Mouse (Mus musculus) neural tube, embryonic 12.5 days (tissue): Measurements from ENCODE around the gene Aldh16a1. TPM values are rescaled to one million over a fixed set of nuclear protein-coding genes. Genes with fewer than 3 reads are reported as not detected.
A peak's percentile ranks its signal among the peaks of the same experiment; 100 is the strongest.
"Not testable (repeated sequence)": the region's sequence is repeated elsewhere in the genome, so short reads cannot be mapped to it uniquely, and the experiment has no call there.

Source experiments
- ATAC-seq: fragments of 200-750 bp; cut with Nextera tagmentation; 2 replicates; pipeline ENCODE4 v1.8.0; 2017; ENCODE audit warnings: low read depth, mild to moderate bottlenecking, moderate TSS enrichment, moderate library complexity; ENCODE audit not compliant: low FRiP score
- H3K27ac ChIP-seq: fragments of 300-500 bp; sonication (generic); 2 replicates; pipeline ENCODE4 v1.5.1; 2016
- H3K27me3 ChIP-seq: fragments of 300-500 bp; sonication (generic); replicated peaks from 2 replicates; pipeline ENCODE4 v1.6.1; 2016; ENCODE audit warnings: mild to moderate bottlenecking
- H3K36me3 ChIP-seq: fragments of 300-500 bp; sonication (generic); 2 replicates; pipeline ENCODE4 v1.6.1; 2016; ENCODE audit warnings: mild to moderate bottlenecking
- H3K4me1 ChIP-seq: fragments of 300-500 bp; sonication (generic); 2 replicates; pipeline ENCODE4 v1.6.1; 2016
- H3K4me2 ChIP-seq: fragments of 300-500 bp; sonication (generic); replicated peaks from 2 replicates; pipeline ENCODE4 v1.6.1; 2016; ENCODE audit warnings: mild to moderate bottlenecking
- H3K4me3 ChIP-seq: fragments of 300-500 bp; sonication (generic); 2 replicates; pipeline ENCODE4 v1.5.1; 2016
- H3K9ac ChIP-seq: fragments of 300-500 bp; sonication (generic); 2 replicates; pipeline ENCODE4 v1.6.1; 2016; ENCODE audit warnings: mild to moderate bottlenecking
- H3K9me3 ChIP-seq: fragments of 300-500 bp; sonication (generic); 2 replicates; pipeline ENCODE4 v1.6.1; 2016; ENCODE audit warnings: mild to moderate bottlenecking
- WGBS: fragments of 180-500 bp; shearing (Covaris S2); methylation state at CpG from one replicate; pipeline ENCODE4 v1.1.7; 2016; 5-methylcytosine and 5-hydroxymethylcytosine counted together
- polyA plus RNA-seq: library from polyadenylated mRNA; unstranded; fragments of >200 nt; fragmentation: Nextera tagmentation; extraction: Ambion mirVana; gene quantifications from 2 replicates; pipeline ENCODE4 v1.2.1, GENCODE M21; 2016

The Aldh16a1 gene
- polyA plus RNA-seq, 1 experiment from 2014 or later: 37.8 TPM

- peak within 1 kb of the TSS; percentile 89 for H3K27ac ChIP-seq
- H3K4me2 ChIP-seq: peak within 1 kb of the TSS; percentile 78
- peaks cover 22% of the 10 kb centered on the region for H3K4me1 ChIP-seq
- peak; percentile 89 for ATAC-seq
- H3K4me3 ChIP-seq: peak within 1 kb of the TSS; percentile 81
- H3K9me3 ChIP-seq: no peaks in the 10 kb centered on the region
- H3K27me3 ChIP-seq: no peaks in the 10 kb centered on the region
- H3K36me3 ChIP-seq: peaks cover 25% of the 10 kb centered on the region
- H3K9ac ChIP-seq: peak within 1 kb of the TSS; percentile 97
- under 1% methylated on average over 48 of the region's 48 CpGs for WGBS
These were observed 25.6 kb downstream of the Aldh16a1 start, which contains the start of gene Rpl13a for GRCm38 (mm10) chr7:45128624-45129246. Gene Rpl13a, minus strand, starts transcription at chr7:45128761.

GRCm38 (mm10) chr7:45127700-45128224 lies 26.6 kb downstream of the Aldh16a1 start:
- peak overlapping the region; percentile 81 for H3K4me3 ChIP-seq
- peaks cover 28% of the 10 kb centered on the region for H3K4me1 ChIP-seq
- no peaks in the 10 kb centered on the region for H3K27me3 ChIP-seq
- H3K9ac ChIP-seq: peak overlapping the region; percentile 97
- WGBS: 1% methylated on average over 6 of the region's 6 CpGs
- no peak for ATAC-seq
- H3K36me3 ChIP-seq: peaks cover 29% of the 10 kb centered on the region
- peak overlapping the region; percentile 78 for H3K4me2 ChIP-seq
- no peaks in the 10 kb centered on the region for H3K9me3 ChIP-seq
- peak overlapping the region; percentile 60 for H3K27ac ChIP-seq

- Histone ChIP-seq H3K27me3 (no peaks in the 10 kb centered on the region), H3K9me3 (no peaks in the 10 kb centered on the region), H3K4me1 (peaks cover 32% of the 10 kb centered on the region), H3K36me3 (peaks cover 36% of the 10 kb centered on the region), H3K4me3 (peak overlapping the region; percentile 81), H3K4me2 (peak overlapping the region; percentile 78), H3K9ac (peak overlapping the region; percentile 97), H3K27ac (peak overlapping the region; percentile 60; the same call in 1 of the 2 replicates)
- WGBS: 48% methylated on average over 21 of the region's 21 CpGs
- ATAC-seq: no peak
These were observed 27.3 kb downstream of the Aldh16a1 start for GRCm38 (mm10) chr7:45126844-45127699.

- WGBS: 72% methylated on average over 17 of the region's 17 CpGs
These were observed 28.1 kb downstream of the Aldh16a1 start for GRCm38 (mm10) chr7:45126147-45126843.

GRCm38 (mm10) chr7:45125649-45126048 lies 28.7 kb downstream of the Aldh16a1 start:
- 56% methylated on average over 5 of the region's 5 CpGs for WGBS
- H3K4me1 ChIP-seq: peaks cover 35% of the 10 kb centered on the region
- peak overlapping the region; percentile 78 for H3K4me2 ChIP-seq
- not testable (repeated sequence) for H3K27me3 ChIP-seq, H3K9ac ChIP-seq, ATAC-seq, H3K4me3 ChIP-seq, H3K9me3 ChIP-seq
- peaks cover 50% of the 10 kb centered on the region for H3K36me3 ChIP-seq
- peak overlapping the region; percentile 12; the same call in 1 of the 2 replicates for H3K27ac ChIP-seq

More at GRCm38 (mm10) chr7:45126147-45126843, 28.1 kb downstream of the Aldh16a1 start:
- H3K4me3 ChIP-seq: peak overlapping the region; percentile 81; the same call in 1 of the 2 replicates
- H3K4me1 ChIP-seq: peaks cover 35% of the 10 kb centered on the region
- H3K9me3 ChIP-seq: no peaks in the 10 kb centered on the region
- no peak for ATAC-seq
- peaks cover 44% of the 10 kb centered on the region for H3K36me3 ChIP-seq
- peak overlapping the region; percentile 60; the same call in 1 of the 2 replicates for H3K27ac ChIP-seq
- H3K27me3 ChIP-seq: no peaks in the 10 kb centered on the region
- H3K4me2 ChIP-seq: peak overlapping the region; percentile 78
- H3K9ac ChIP-seq: peak overlapping the region; percentile 97

- H3K4me2 ChIP-seq: peak overlapping the region; percentile 78
- no peaks in the 10 kb centered on the region for H3K9me3 ChIP-seq
- WGBS: 7% methylated on average over 7 of the region's 7 CpGs
- H3K27me3 ChIP-seq: no peaks in the 10 kb centered on the region
- H3K4me3 ChIP-seq: peak overlapping the region; percentile 5; the same call in 1 of the 2 replicates
- no peak overlapping the region for H3K9ac ChIP-seq
- H3K36me3 ChIP-seq: peaks cover 55% of the 10 kb centered on the region
- H3K4me1 ChIP-seq: peaks cover 35% of the 10 kb centered on the region
- ATAC-seq: no peak
- H3K27ac ChIP-seq: peak overlapping the region; percentile 59
These were observed 29.2 kb downstream of the Aldh16a1 start for GRCm38 (mm10) chr7:45125144-45125600.

- Histone ChIP-seq H3K4me1 (peaks cover 35% of the 10 kb centered on the region), H3K4me2 (peak within 1 kb of the TSS; percentile 78), H3K27ac (peak within 1 kb of the TSS; percentile 59), H3K27me3 (no peaks in the 10 kb centered on the region), H3K36me3 (peaks cover 62% of the 10 kb centered on the region), H3K9ac (peak within 1 kb of the TSS; percentile 97), H3K4me3 (peak within 1 kb of the TSS; percentile 92), H3K9me3 (no peaks in the 10 kb centered on the region)
- WGBS: under 1% methylated on average over 59 of the region's 59 CpGs
- peak; percentile 81 for ATAC-seq
These were observed 29.9 kb downstream of the Aldh16a1 start, which contains the start of gene Rps11 for GRCm38 (mm10) chr7:45124224-45125143. Gene Rps11, minus strand, starts transcription at chr7:45124439.

- no peak for ATAC-seq
- Histone ChIP-seq H3K27ac (no peak overlapping the region), H3K4me1 (peaks cover 35% of the 10 kb centered on the region), H3K9me3 (no peaks in the 10 kb centered on the region), H3K4me3 (peak overlapping the region; percentile 92), H3K36me3 (peaks cover 68% of the 10 kb centered on the region), H3K27me3 (no peaks in the 10 kb centered on the region), H3K9ac (peak overlapping the region; percentile 97), H3K4me2 (peak overlapping the region; percentile 78)
- 23% methylated on average over 12 of the region's 12 CpGs for WGBS
These were observed 31.2 kb downstream of the Aldh16a1 start for GRCm38 (mm10) chr7:45123186-45123570.

GRCm38 (mm10) chr7:45122561-45123185 lies 31.7 kb downstream of the Aldh16a1 start:
- no peaks in the 10 kb centered on the region for H3K27me3 ChIP-seq
- WGBS: 87% methylated on average over 15 of the region's 15 CpGs
- peak overlapping the region; percentile 97 for H3K9ac ChIP-seq
- H3K27ac ChIP-seq: no peak overlapping the region
- H3K36me3 ChIP-seq: peaks cover 68% of the 10 kb centered on the region
- H3K9me3 ChIP-seq: no peaks in the 10 kb centered on the region
- peak overlapping the region; percentile 92 for H3K4me3 ChIP-seq
- peaks cover 35% of the 10 kb centered on the region for H3K4me1 ChIP-seq
- peak overlapping the region; percentile 78 for H3K4me2 ChIP-seq
- ATAC-seq: no peak

GRCm38 (mm10) chr7:45121966-45122365 lies 32.4 kb downstream of the Aldh16a1 start:
- no peaks in the 10 kb centered on the region for H3K9me3 ChIP-seq
- no peak overlapping the region for H3K4me3 ChIP-seq
- H3K4me2 ChIP-seq: peak overlapping the region; percentile 16
- H3K27ac ChIP-seq: no peak overlapping the region
- peaks cover 62% of the 10 kb centered on the region for H3K36me3 ChIP-seq
- no peaks in the 10 kb centered on the region for H3K27me3 ChIP-seq
- H3K4me1 ChIP-seq: peaks cover 29% of the 10 kb centered on the region
- no peak for ATAC-seq
- no peak overlapping the region for H3K9ac ChIP-seq
